Mouse (Mus musculus) heart, postnatal 0 days (tissue): ENCODE measurements at regions not wholly inside any gene's neighbourhood (a gene's known extent, or its start where the extent isn't known, plus 50 kb on each side); places are given as distances from the start of the nearest gene placed in this dataset.
"Not testable (repeated sequence)": the region's sequence is repeated elsewhere in the genome, so short reads cannot be mapped to it uniquely, and the experiment has no call there.

Source experiments
- CTCF ChIP-seq: IDR thresholded peaks from 2 replicates; pipeline ENCODE4 v1.5.1; 2016; ENCODE audit warnings: antibody characterized with exemption, control low read depth, low read depth
- EP300 ChIP-seq: IDR thresholded peaks from 2 replicates; pipeline ENCODE4 v1.6.1; 2016; ENCODE audit warnings: antibody characterized with exemption, low read depth

DNA sequence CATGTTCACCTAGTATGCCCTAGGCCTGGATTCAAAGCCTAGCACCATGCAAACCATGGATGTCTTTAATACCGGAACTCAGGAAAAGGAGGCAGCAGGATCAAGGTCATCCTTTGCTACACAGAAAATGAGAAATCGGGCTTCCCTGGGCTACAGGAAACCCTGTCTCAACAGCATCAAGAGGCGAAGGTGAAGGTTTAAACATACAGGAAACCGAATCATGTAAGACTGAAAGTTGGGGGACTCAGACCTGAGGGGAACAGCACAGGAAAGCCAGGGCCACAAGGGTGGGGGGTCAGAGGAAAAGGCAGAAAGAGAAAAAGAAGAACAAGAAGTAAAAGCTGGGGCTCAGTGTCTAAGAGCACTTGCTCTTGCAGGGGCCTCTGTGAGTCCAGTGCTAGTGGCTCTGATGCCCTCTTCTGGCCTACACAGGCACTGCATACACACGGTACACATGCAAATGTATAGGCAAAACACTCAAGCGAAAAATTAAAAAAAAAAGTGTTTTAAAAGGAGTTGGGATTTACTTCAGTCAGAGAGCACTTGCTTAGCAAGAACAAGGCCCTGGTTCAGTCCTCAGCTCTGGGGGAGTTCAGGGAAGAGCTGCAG is 111.5 kb downstream of the Raet1d start:
- not testable (repeated sequence) for TF ChIP-seq CTCF, EP300
